Mouse (Mus musculus) left cerebral cortex, postnatal 14 days (tissue): ENCODE results near the gene Tnfsfm13. TPM values are rescaled to one million over a fixed set of nuclear protein-coding genes. Genes with fewer than 3 reads are reported as not detected.
A peak's percentile ranks its signal among the peaks of the same experiment; 100 is the strongest.

Experiments used
- DNase-seq, 2 experiments: peaks; one replicate each; pipeline ENCODE4 v3.0.0; 2021 to 2022; ENCODE audit warnings: low spot score in 2 of 2, mixed read lengths in 1 of 2
- intact Hi-C: fragments of 180-260 bp; cut with DNase I; formaldehyde crosslinking; loops from one replicate; pipeline ENCODE4 v1.15.1; 2025
- total RNA-seq, 2 experiments: library from RNA; stranded (reverse); gene quantifications; 2 replicates each; pipeline ENCODE4 v1.2.3; 2021

Tnfsfm13 gene
- total RNA-seq, 2 experiments from 2014 or later: 0.81 to 0.95 TPM

DNA sequence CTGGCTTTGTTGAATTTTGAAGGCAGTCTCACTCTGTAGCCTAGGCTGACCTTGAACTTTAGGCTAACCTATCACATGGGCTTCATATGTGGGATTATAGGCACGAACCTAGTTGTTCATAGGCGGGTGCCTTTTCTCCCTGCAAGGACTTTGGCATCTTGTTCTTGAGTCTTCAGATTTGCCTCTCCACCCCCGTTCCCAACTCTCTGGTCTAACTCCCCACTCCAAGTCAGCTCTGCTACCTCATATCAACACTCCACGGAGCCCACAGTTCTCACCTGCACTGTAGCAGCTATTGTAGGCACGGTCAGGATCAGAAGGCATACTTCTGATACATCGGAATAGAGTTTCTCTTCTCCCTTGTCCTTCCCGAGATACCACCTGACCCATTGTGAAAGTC is 12.3 kb downstream of the Tnfsfm13 start:
- no peak for DNase-seq
- intact Hi-C loops: loop anchor here (2.0 to 10.0 kb wide), 2 partner anchors 75 to 191 kb away; partner anchors contain the start of genes Polr2a and Tmem95

GRCm38 (mm10) chr11:69682840-69683533 is 12.9 kb downstream of the Tnfsfm13 start:
- DNase-seq: peak; percentile 91 to 94
- intact Hi-C loops: loop anchor here (2.0 to 10.0 kb wide), 2 partner anchors 76 to 192 kb away; partner anchors contain the start of genes Polr2a and Tmem95

- DNase-seq: no peak
- intact Hi-C loops: loop anchor here (2.0 to 10.0 kb wide), 2 partner anchors 76 to 192 kb away; partner anchors contain the start of genes Polr2a and Tmem95
Observed at GRCm38 (mm10) chr11:69682209-69682839, 13.6 kb downstream of the Tnfsfm13 start.

- DNase-seq: peak; percentile 98
- intact Hi-C loops: loop anchor here (2.0 to 10.0 kb wide), 2 partner anchors 77 to 193 kb away; partner anchors contain the start of genes Polr2a and Tmem95
Observed at GRCm38 (mm10) chr11:69681314-69682208, 14.3 kb downstream of the Tnfsfm13 start, which contains the start of gene Senp3. TSS of gene Senp3 (minus strand) at chr11:69682084.

- intact Hi-C loops: loop anchor here (10.0 kb wide), 1 partner anchor 195 kb away; the partner anchor contains the start of gene Tmem95
- DNase-seq: no peak
Observed at GRCm38 (mm10) chr11:69680136-69680855, 15.6 kb downstream of the Tnfsfm13 start.

- DNase-seq: no peak
- intact Hi-C loops: no loop called here
Observed at GRCm38 (mm10) chr11:69679144-69679543, 16.8 kb downstream of the Tnfsfm13 start.

DNA sequence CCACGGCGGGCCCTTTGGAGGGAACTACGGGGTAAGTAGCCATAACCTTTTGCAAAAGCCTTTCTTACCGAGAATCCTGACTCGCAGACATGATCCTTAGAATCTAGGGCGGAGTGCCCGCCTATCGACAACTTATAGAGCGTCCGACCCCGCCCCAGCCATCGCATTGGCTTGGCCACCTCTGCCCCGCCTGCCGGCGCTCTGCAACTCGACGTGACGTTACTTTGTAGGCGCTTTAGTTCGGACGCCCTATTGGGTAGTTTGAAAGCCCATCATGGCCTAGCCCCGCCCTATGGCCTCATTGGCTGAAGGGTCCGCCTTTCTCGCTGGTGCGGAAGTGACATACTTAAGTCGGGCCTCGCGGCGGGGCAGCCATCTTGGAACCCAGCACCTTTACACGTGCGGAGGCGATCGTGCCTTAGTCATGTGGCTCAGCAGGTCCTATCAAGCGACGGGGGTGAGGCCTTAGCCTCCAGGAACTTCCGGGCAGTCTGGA is 23.6 kb downstream of the Tnfsfm13 start, which contains the start of gene Eif4a1:
TSS of gene Eif4a1 (minus strand) at position 213 of the 496 bp plus-strand sequence.
- intact Hi-C loops: loop anchor here (5.0 kb wide), 1 partner anchor 240 kb away; the partner anchor contains the start of gene Gps2

GRCm38 (mm10) chr11:69671726-69672124 is 24.2 kb downstream of the Tnfsfm13 start:
- intact Hi-C loops: loop anchor here (5.0 kb wide), 1 partner anchor 241 kb away; the partner anchor contains the start of gene Gps2
- no peak for DNase-seq

More for the DNA sequence above, 23.6 kb downstream of the Tnfsfm13 start, which contains the start of gene Eif4a1:
- DNase-seq: peak; percentile 100

DNA sequence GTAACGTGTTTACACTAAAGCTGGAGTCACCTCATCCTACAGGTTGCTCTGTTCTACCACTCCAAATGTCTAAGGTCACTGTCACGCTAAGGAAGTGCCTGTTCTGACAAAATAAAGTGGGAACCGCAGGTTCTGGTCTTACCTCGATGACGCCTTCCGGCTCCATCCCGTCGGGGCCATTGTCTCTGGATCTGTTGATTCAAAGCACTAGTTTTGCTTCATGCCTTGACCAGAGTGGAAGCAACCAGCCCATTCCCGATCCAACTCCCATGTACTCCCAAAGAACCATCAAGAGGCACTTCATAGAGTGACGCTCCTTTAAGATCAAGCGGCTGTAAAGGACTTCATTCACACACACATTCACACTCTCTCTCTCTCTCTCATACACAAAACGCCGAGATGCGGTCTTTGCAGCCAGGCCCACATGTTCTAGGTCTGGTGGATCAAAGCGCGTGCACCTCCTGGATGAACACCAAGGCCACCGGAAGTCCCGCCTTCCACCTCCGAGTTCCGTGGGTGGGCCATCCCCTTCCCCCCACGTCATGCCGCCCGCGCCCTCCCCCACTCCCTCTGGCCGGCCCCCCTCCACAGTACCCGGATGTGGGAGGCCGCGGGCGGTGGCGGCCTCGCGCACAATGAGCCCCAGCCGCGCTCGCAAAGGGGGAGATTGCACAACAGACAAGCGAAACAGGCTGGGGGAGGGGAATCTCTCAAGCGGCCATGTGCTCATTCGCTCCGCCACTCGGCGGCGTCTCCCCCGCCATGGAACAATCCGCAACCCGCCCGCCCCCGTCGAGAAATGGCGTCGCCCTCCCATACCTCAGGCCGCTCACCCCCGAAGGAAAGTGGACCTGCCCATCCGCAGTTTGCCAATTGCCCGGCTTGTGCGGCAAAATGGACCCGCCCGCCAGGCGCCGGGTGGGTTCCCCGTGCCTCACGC is 24.8 kb downstream of the Tnfsfm13 start:
- DNase-seq: peak; percentile 92 to 98
- intact Hi-C loops: loop anchor here (5.0 kb wide), 1 partner anchor 241 kb away; the partner anchor contains the start of gene Gps2

DNA sequence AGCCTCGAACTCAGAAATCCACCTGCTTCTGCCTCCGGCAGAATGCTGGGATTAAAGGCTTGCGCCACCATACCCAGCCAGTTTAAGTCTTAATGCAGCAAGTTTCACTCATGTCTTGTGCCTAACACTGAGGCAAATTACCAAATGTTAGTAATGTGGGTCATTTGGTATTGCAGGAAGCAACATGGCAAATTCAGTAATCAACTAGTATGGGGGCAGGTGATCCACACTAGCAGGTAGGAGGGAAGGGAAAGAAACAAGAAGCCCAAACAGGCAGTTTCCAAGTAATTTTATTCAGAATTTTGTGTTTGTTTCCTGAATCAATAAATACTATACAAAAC is 29.3 kb downstream of the Tnfsfm13 start:
- no peak for DNase-seq

DNA sequence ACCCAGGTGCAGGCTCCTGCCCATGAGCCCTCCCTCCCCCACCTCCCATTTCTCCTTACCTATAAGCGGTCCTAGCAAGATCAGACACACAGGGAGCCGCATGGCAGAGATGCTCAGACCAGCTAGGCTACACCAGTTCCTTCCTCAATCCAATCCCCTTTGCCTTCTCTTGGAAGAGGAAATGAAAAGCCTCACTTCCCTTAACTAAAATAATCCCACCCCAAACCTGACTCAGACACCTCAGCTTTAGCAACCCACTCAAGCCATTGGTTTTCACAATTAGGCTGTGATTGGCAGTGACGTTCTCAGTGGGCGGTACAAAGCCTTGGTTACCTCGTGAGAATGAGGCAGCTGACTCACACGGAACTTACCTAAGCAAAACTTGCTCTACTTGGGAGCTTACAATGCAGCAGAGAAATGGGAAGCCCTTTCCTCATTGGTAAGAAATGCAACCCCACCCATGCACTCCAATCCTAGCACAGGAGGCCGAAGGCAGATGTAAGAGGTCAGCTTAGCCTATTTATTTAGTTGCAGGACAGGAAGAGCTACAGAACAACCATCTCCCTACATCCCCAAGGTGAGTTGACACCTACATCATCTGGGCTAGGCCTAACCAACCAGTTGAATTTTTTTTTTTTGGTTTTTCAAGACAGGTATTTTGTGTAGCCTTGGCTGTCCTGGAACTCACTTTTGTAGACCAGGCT is 29.8 kb downstream of the Tnfsfm13 start, which contains the start of gene Cd68:
TSS of gene Cd68 (minus strand) at position 193 of the 704 bp plus-strand sequence.
- intact Hi-C loops: no loop called here

More for the DNA sequence above, 29.3 kb downstream of the Tnfsfm13 start:
- intact Hi-C loops: no loop called here

DNA sequence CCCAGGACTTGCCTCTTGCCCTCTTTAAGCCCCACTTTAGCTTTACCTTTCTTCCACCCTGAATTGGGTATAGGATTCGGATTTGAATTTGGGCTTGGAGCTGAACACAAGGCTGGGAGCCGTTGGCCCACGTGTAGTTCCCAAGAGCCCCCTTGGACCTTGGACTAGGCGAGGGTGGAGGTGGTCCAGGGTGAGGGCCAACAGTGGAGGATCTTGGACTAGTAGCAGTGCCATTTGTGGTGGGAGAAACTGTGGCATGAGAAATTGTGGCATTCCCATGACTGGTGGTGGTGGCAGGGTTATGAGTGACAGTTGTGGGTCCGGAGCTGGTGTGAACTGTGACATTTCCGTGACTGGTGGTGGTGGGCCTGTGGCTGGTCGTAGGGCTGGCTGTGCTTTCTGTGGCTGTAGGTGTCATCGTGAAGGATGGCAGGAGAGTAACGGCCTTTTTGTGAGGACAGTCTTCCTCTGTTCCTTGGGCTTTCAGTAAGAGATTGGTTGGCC is 30.4 kb downstream of the Tnfsfm13 start:
- intact Hi-C loops: no loop called here

More for the DNA sequence above, 29.8 kb downstream of the Tnfsfm13 start, which contains the start of gene Cd68:
- DNase-seq: peak; percentile 78 to 94

DNA sequence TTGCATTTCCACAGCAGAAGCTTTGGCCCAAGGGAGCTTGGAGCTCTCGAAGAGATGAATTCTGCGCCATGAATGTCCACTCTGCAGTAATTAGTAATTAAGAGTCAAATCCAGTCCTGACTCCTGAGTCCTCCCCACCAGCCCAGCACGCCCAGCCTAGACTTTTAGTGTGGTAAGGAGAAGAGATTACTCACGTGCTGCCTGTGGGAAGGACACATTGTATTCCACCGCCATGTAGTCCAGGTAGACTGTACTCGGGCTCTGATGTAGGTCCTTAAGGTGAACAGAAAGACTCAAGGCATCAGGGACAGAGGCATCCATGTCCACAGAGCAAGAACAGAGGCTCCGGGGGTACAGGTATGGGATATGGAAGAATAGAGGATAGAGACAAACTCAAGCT is 31.1 kb downstream of the Tnfsfm13 start:
- no peak for DNase-seq
- intact Hi-C loops: no loop called here

More for the DNA sequence above, 30.4 kb downstream of the Tnfsfm13 start:
- DNase-seq: no peak

DNA sequence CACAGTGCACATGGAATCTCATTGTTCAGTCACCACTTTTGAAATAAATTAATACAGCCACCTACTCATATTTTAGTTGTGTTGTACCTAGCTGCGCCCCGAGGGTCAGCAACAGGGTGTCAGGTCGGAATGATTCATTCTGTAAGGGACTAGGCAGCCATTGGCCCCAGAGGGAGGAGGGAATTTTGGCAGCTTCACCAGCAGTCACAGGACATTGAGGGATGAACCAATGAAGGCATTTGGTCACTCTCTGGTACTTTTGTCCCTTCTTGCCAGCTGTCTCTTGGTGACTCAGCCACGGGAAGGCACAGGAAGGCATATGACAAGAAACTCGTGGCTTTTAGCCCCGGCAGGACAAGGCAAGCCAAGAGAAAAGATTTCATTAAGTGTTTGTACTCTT is 32.1 kb downstream of the Tnfsfm13 start:
- intact Hi-C loops: no loop called here

DNA sequence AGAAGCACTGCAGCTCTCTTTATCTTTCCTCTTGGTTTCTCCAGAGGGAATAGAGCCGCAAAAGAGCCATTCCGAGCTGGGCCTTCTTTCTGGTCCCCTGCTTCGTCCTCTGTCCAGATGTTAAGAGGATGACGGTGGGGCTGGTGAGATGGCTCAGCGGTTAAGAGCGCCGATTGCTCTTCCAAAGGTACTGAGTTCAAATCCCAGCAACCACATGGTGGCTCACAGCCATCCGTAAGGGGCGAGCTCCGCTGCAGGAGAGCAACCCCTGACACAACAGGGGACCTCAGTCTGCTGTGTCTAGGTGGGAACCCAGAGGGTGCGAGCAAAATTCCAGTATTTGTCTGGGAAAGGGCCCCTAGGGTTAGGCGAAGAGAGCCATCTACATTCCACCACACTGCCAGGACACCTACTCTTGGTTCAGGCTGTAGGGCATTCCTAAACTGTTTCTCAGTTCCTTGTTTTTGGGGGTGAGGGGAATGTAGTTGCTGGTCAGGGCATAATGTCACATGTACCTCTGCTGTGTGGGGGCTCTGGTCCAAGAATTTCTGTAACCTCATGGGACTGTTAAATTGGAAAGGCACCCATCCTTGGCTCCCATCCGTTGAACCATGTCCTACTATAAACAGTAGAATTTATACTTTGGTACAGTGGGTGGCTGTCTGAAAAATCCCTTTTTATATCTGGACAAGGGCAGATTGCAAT is 32.8 kb downstream of the Tnfsfm13 start:
- intact Hi-C loops: no loop called here
- no peak for DNase-seq

More for the DNA sequence above, 32.1 kb downstream of the Tnfsfm13 start:
- DNase-seq: no peak
